Mouse (Mus musculus) liver, postnatal 0 days (tissue): ENCODE data around the gene Ckap4. TPM values are rescaled to one million over a fixed set of nuclear protein-coding genes. Genes with fewer than 3 reads are reported as not detected.
A peak's percentile ranks its signal among the peaks of the same experiment; 100 is the strongest.

Source experiments
- ATAC-seq: fragments of 200-750 bp; cut with Nextera tagmentation; 2 replicates; pipeline ENCODE4 v1.8.0; 2017; ENCODE audit warnings: mild to moderate bottlenecking, moderate library complexity
- DNase-seq: peaks from one replicate; pipeline ENCODE4 v3.0.0-alpha.2; 2016
- H3K27ac ChIP-seq: fragments of 300-500 bp; sonication (generic); 2 replicates; pipeline ENCODE4 v1.5.1; 2014; ENCODE audit warnings: antibody characterized with exemption, moderate library complexity, mild to moderate bottlenecking, low read depth
- H3K27me3 ChIP-seq: fragments of 300-500 bp; sonication (generic); 2 replicates; pipeline ENCODE4 v1.6.1; 2014; ENCODE audit warnings: low read length, control low read depth, mixed read lengths; ENCODE audit not compliant: insufficient read depth
- H3K36me3 ChIP-seq: fragments of 300-500 bp; sonication (generic); replicated peaks from 2 replicates; pipeline ENCODE4 v1.6.1; 2014; ENCODE audit warnings: mild to moderate bottlenecking, control low read depth, low read length, moderate library complexity, mixed read lengths; ENCODE audit not compliant: insufficient read depth
- H3K4me1 ChIP-seq: fragments of 300-500 bp; sonication (generic); 2 replicates; pipeline ENCODE4 v1.6.1; 2014; ENCODE audit warnings: antibody characterized with exemption, mild to moderate bottlenecking, control low read depth; ENCODE audit not compliant: insufficient read depth
- H3K4me2 ChIP-seq: fragments of 300-500 bp; sonication (generic); 2 replicates; pipeline ENCODE4 v1.6.1; 2014; ENCODE audit warnings: low read depth, mild to moderate bottlenecking, low read length, moderate library complexity, mixed read lengths
- H3K4me3 ChIP-seq: fragments of 300-500 bp; sonication (generic); 2 replicates; pipeline ENCODE4 v1.5.1; 2014; ENCODE audit warnings: low read depth, low read length
- H3K9ac ChIP-seq: fragments of 300-500 bp; sonication (generic); replicated peaks from 2 replicates; pipeline ENCODE4 v1.6.1; 2014; ENCODE audit warnings: mild to moderate bottlenecking, moderate library complexity
- H3K9me3 ChIP-seq: fragments of 300-500 bp; sonication (generic); 2 replicates; pipeline ENCODE4 v1.6.1; 2016; ENCODE audit warnings: mild to moderate bottlenecking, control low read depth, low read length, mixed read lengths
- CTCF ChIP-seq: sonication (generic); IDR thresholded peaks from 2 replicates; pipeline ENCODE4 v1.5.1; 2016; ENCODE audit warnings: antibody characterized with exemption, low read depth
- EP300 ChIP-seq: IDR thresholded peaks from 2 replicates; pipeline ENCODE4 v1.6.1; 2016; ENCODE audit warnings: antibody characterized with exemption, low read depth, mild to moderate bottlenecking
- WGBS: fragments of 180-500 bp; shearing (Covaris S2); extraction: QIAGEN DNeasy Blood & Tissue Kit; methylation state at CpG from one replicate; pipeline ENCODE4 v1.1.7; 2014; ENCODE audit not compliant: insufficient replicate concordance; 5-methylcytosine and 5-hydroxymethylcytosine counted together
- polyA plus RNA-seq: library from polyadenylated mRNA; unstranded; fragments of >200 nt; fragmentation: Nextera tagmentation; extraction: Ambion mirVana; gene quantifications from 2 replicates; pipeline ENCODE4 v1.2.1, GENCODE M21; 2015

Gene Ckap4
- polyA plus RNA-seq, 1 experiment from 2014 or later = 10.3 TPM

DNA sequence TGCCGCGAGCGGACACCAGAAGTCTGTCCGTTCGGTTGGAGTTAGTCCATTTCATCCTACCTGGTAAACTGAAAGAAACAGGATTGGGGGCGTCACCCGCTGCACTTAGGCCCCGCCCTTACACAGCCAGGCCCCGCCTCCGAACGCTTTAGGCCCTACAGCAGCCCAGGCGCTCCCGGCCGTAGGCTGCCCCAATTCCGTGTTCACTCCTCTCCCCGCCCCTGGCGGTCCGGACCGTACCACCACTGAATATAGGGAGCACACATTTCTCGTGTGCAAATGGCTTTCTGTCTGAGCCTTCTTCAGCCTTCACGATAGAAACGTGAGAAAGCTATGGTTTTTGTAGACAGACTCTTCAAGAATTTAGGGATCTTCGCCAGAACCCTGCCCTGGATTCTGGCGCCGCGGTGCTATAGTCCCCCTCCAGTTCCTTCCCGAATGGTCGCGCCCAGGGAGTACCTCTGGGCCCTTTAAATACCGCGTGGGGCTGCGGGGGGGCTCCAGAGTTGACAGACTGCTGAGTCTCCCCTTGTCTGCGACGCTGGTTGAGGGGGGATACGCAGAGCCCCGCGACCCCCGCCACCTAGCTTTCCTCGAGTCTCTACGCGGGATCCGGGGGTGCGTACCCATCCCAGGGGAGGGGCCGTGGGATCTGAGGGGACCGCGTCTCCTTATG is 42.7 kb upstream of the Ckap4 start, which contains the start of gene Tcp11l2:
Gene Tcp11l2, plus strand, starts transcription at position 232 of the 676 bp plus-strand sequence.
- peak within 1 kb of the TSS; percentile 95 for H3K9ac ChIP-seq
- TF ChIP-seq CTCF (peak; percentile 29), EP300 (peak; percentile 48; the same call in 1 of the 2 replicates)
- peak within 1 kb of the TSS; percentile 96 for H3K27ac ChIP-seq
- under 1% methylated on average over 46 of the region's 46 CpGs for WGBS
- H3K4me2 ChIP-seq = peak within 1 kb of the TSS; percentile 87
- H3K4me1 ChIP-seq = peaks cover 24% of the 10 kb centered on the region
- H3K9me3 ChIP-seq = no peaks in the 10 kb centered on the region
- 0 out of 2 replicates have a peak, but pooled peaks cover 2% of the 10 kb centered on the region for H3K36me3 ChIP-seq
- ATAC-seq (peak; percentile 93), DNase-seq (peak; percentile 95)
- H3K4me3 ChIP-seq = peak within 1 kb of the TSS; percentile 88
- no peaks in the 10 kb centered on the region for H3K27me3 ChIP-seq

DNA sequence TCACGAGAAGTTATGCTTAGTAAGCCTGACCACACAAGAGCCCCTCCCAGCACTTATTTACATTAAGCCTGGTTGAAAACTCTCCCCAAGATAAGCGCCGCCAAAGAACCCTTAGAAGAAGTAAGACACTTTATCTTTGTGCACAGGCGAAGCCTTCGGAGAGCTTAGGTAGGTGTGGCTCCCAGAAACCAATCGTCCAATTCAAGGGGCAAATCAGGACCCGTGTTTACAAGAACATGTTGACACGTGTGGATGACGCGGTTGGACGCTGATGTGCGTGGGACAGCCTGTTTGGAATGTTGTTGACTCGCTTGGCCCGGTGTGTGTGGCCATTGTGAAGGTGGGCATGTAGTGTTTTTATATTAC is 42.1 kb upstream of the Ckap4 start:
- Histone ChIP-seq H3K36me3 (0 out of 2 replicates have a peak, but pooled peaks cover 2% of the 10 kb centered on the region), H3K4me1 (peaks cover 24% of the 10 kb centered on the region), H3K4me2 (peak overlapping the region; percentile 87), H3K27ac (peak overlapping the region; percentile 96), H3K4me3 (peak overlapping the region; percentile 88), H3K27me3 (no peaks in the 10 kb centered on the region), H3K9me3 (no peaks in the 10 kb centered on the region), H3K9ac (peak overlapping the region; percentile 95)
- ATAC-seq (peak; percentile 88), DNase-seq (no peak)
- under 1% methylated on average over 14 of the region's 14 CpGs for WGBS
- TF ChIP-seq EP300 (peak; percentile 98), CTCF (no peak)

DNA sequence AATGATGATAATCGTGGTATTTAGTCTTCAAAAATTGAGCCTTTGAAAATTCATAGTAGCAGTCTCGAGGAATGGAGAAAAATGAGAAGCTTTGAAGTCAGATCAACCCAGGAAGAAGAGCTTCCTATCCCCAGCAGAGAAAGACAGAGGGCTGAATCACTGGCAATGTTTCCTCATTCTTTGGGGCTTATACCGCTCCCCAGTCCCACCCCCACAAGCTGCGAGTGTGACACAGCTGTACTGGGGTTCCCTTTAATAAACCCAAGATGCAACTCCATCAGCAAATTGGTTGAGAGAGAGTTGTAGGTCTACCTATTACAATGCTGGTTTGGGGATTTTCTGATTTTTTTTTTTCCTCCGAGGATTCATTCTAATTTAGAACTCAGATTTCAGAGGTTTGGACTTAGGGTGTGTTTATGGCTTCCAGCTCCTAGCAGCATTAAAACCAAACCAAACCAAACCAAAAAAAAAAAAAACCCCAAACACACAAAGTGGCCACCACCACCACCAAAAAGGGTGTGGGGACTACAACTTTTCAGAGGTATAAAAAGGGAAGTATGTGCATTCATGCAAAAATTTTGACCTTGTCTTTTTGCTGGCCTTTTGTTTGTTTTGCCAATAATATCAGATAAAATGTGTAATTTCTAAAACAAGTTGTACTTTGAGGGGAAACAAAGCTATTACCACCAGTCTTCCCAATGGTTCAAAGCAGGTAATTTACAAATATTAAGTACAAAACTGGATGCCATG is 40.0 kb upstream of the Ckap4 start:
- Histone ChIP-seq H3K36me3 (0 out of 2 replicates have a peak, but pooled peaks cover 1% of the 10 kb centered on the region), H3K4me3 (no peak overlapping the region), H3K4me2 (no peak overlapping the region), H3K9ac (no peak overlapping the region), H3K9me3 (no peaks in the 10 kb centered on the region), H3K4me1 (peaks cover 21% of the 10 kb centered on the region), H3K27me3 (no peaks in the 10 kb centered on the region), H3K27ac (peak overlapping the region; percentile 96)
- ATAC-seq (no peak), DNase-seq (no peak)
- 40% methylated on average over 5 of the region's 5 CpGs for WGBS
- TF ChIP-seq CTCF (no peak), EP300 (no peak)

DNA sequence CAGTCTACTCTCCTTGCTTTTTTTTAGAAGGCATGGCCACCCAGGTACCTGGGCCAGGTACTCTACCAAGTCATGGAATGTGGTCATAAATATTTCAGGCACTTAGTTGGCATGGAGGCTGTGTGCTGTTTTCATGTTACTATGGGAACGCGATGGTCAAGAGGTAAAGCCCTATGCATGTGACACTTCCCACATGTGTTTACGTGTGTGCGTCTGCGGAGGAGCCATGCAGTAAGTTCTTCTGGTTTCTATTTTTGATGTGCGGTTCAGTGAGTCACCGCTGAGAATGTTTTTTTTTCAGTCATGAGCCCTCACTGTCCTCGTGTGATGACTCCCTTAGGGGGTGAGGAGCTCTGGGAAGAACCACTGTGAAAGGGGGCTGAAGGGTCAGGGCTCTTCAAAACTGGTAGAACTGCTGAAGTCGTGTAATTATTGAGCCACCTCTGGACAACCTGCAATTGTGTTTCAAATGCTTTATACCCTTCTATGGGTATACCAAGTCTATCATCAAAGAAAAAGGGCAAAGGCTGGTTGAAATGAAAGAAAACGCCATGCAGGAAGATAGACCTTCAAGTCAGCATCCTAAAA is 37.3 kb upstream of the Ckap4 start:
- no peaks in the 10 kb centered on the region for H3K27me3 ChIP-seq
- no peaks in the 10 kb centered on the region for H3K36me3 ChIP-seq
- ATAC-seq (no peak), DNase-seq (no peak)
- peaks cover 9% of the 10 kb centered on the region for H3K4me1 ChIP-seq
- H3K9ac ChIP-seq = no peak overlapping the region
- 67% methylated on average over 10 of the region's 10 CpGs for WGBS
- H3K27ac ChIP-seq = no peak overlapping the region
- no peak overlapping the region for H3K4me3 ChIP-seq
- no peaks in the 10 kb centered on the region for H3K9me3 ChIP-seq
- TF ChIP-seq CTCF (no peak), EP300 (no peak)
- no peak overlapping the region for H3K4me2 ChIP-seq

DNA sequence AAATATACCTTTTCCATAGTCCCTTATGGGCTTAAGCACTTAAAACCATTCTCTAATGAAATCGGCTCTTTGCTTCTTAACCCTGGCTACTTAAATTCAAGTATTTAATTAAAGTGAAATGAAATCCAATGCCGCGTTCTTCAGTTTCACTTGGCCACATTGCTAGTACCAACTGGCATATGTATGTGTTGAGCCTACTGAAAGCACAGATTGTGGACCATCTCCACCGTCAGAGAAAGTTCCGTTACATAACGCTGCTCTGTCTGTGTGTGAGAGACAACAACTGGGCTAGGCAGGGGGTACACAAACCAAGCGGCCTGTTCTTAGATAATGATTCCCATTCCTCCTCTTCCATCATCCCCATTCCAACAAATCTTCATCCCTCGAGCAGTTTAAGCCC is 30.6 kb upstream of the Ckap4 start:
- TF ChIP-seq CTCF (no peak), EP300 (no peak)
- no peaks in the 10 kb centered on the region for H3K9me3 ChIP-seq
- H3K4me1 ChIP-seq = peaks cover 5% of the 10 kb centered on the region; the same call in 1 of the 2 replicates
- H3K27me3 ChIP-seq = no peaks in the 10 kb centered on the region
- H3K4me3 ChIP-seq = no peak overlapping the region
- H3K9ac ChIP-seq = no peak overlapping the region
- H3K4me2 ChIP-seq = no peak overlapping the region
- ATAC-seq (no peak), DNase-seq (no peak)
- no peaks in the 10 kb centered on the region for H3K36me3 ChIP-seq
- 82% methylated on average over 8 of the region's 8 CpGs for WGBS
- no peak overlapping the region for H3K27ac ChIP-seq
